Mouse (Mus musculus): ENCODE measurements around the gene Csnk1d. TPM values are rescaled to one million over a fixed set of nuclear protein-coding genes. Genes with fewer than 3 reads are reported as not detected.

The Csnk1d gene
- polyA plus RNA-seq, 1 experiment from 2014 or later: 36.8 TPM

- no peak for ATAC-seq (ENCODE audit: low read depth)
- Histone ChIP-seq H3K4me3 (ENCODE audit: low read depth, low read length) (no peak overlapping the region), H3K9me3 (replicated peaks; ENCODE audit: control insufficient read depth, low read length) (no peaks in the 10 kb centered on the region), H3K27me3 (ENCODE audit: control insufficient read depth, insufficient read depth, low read depth, low read length) (no peaks in the 10 kb centered on the region), H3K36me3 (ENCODE audit: control insufficient read depth, insufficient read depth) (no peaks in the 10 kb centered on the region; the same call in 1 of the 2 replicates), H3K4me2 (ENCODE audit: low read depth, low read length) (no peak overlapping the region), H3K27ac (ENCODE audit: low read length) (no peak overlapping the region), H3K4me1 (ENCODE audit: control insufficient read depth, low read depth, low read length) (peaks cover 2% of the 10 kb centered on the region; the same call in 1 of the 2 replicates), H3K9ac (ENCODE audit: low read depth, low read length) (no peak overlapping the region)
- 85% methylated on average over 5 of the region's 5 CpGs for WGBS (ENCODE audit: insufficient replicate concordance)
Observed at GRCm38 (mm10) chr11:120917756-120918155, 73.4 kb downstream of the Csnk1d start.

DNA sequence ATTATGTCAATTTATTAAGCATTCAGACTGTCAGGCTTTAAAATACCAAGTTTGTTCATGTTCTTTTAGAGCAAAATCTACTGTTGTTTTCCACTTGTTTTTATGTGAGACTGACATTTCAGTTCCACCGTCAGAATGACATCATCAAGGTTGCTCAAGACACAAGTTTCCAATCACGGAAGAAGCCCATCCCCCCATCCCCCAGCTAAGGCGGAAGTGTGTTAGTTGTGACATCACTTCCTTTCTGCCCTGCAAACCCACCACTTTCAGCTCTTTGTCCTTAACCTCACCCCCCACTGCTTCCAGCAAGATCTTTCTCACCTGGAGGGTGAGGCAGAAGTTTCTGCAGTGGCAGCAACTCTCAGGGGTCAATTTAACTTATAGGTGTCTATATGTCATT is 74.7 kb downstream of the Csnk1d start:
- Histone ChIP-seq H3K4me3 (ENCODE audit: low read depth, low read length) (no peak overlapping the region), H3K27ac (ENCODE audit: low read length) (no peak overlapping the region)
- no peak for ATAC-seq (ENCODE audit: low read depth)

DNA sequence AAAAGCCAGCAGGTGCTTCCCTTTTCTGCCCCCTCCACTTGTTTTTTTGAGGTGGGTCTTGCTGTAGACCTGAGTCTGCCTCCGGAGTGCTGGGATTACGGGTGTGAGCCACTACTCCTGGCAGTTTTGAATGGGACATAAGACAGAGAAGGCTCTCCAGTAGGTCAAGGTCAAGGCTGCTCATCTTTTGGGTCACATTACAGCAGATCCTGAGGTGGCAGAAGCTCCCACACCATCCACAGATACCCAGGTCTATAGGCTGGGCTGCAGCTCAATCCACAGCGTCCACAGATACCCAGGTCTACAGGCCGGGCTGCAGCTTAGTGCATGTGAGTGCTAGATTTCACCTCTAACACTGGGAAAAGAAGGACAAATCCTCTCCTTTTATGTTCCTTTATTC is 77.3 kb downstream of the Csnk1d start:
- 79% methylated on average over 4 of the region's 4 CpGs for WGBS (ENCODE audit: insufficient replicate concordance)

More for the DNA sequence above, 74.7 kb downstream of the Csnk1d start:
- WGBS (ENCODE audit: insufficient replicate concordance): 39% methylated on average over 3 of the region's 3 CpGs
- no peaks in the 10 kb centered on the region; the same call in 1 of the 2 replicates for H3K36me3 ChIP-seq (ENCODE audit: control insufficient read depth, insufficient read depth)
- H3K27me3 ChIP-seq (ENCODE audit: control insufficient read depth, insufficient read depth, low read depth, low read length): no peaks in the 10 kb centered on the region
- no peak overlapping the region for H3K4me2 ChIP-seq (ENCODE audit: low read depth, low read length)
- peaks cover 2% of the 10 kb centered on the region; the same call in 1 of the 2 replicates for H3K4me1 ChIP-seq (ENCODE audit: control insufficient read depth, low read depth, low read length)
- no peaks in the 10 kb centered on the region for H3K9me3 ChIP-seq (replicated peaks; ENCODE audit: control insufficient read depth, low read length)
- no peak overlapping the region for H3K9ac ChIP-seq (ENCODE audit: low read depth, low read length)

More for the DNA sequence above, 77.3 kb downstream of the Csnk1d start:
- Histone ChIP-seq H3K9ac (ENCODE audit: low read depth, low read length) (no peak overlapping the region), H3K4me1 (ENCODE audit: control insufficient read depth, low read depth, low read length) (peaks cover 2% of the 10 kb centered on the region; the same call in 1 of the 2 replicates), H3K27me3 (ENCODE audit: control insufficient read depth, insufficient read depth, low read depth, low read length) (no peaks in the 10 kb centered on the region), H3K4me3 (ENCODE audit: low read depth, low read length) (no peak overlapping the region), H3K9me3 (replicated peaks; ENCODE audit: control insufficient read depth, low read length) (no peaks in the 10 kb centered on the region), H3K36me3 (ENCODE audit: control insufficient read depth, insufficient read depth) (no peaks in the 10 kb centered on the region), H3K27ac (ENCODE audit: low read length) (no peak overlapping the region), H3K4me2 (ENCODE audit: low read depth, low read length) (no peak overlapping the region)
- ATAC-seq (ENCODE audit: low read depth): no peak

Other genes starting within 250 kb of the Csnk1d start
- 1.5 and 1.6 TPM in 2 replicates for gene Hmga1b, start 228.5 kb downstream of the Csnk1d start, polyA plus RNA-seq (2015; fragmentation: Nextera tagmentation; extraction: Ambion mirVana)
- gene Rfng, start 207.1 kb downstream of the Csnk1d start, polyA plus RNA-seq (2015; fragmentation: Nextera tagmentation; extraction: Ambion mirVana): 8.6 and 11.5 TPM in 2 replicates
- gene Gps1, start 207.1 kb downstream of the Csnk1d start, polyA plus RNA-seq (2015; fragmentation: Nextera tagmentation; extraction: Ambion mirVana): 61.6 and 64.7 TPM in 2 replicates
- 51.4 and 51.6 TPM in 2 replicates for gene Dus1l, start 194.9 kb downstream of the Csnk1d start, polyA plus RNA-seq (2015; fragmentation: Nextera tagmentation; extraction: Ambion mirVana)
- 20.3 and 24.2 TPM in 2 replicates for gene Fasn, start 166.8 kb downstream of the Csnk1d start, polyA plus RNA-seq (2015; fragmentation: Nextera tagmentation; extraction: Ambion mirVana)
- gene Ccdc57, start 58.5 kb downstream of the Csnk1d start, polyA plus RNA-seq (2015; fragmentation: Nextera tagmentation; extraction: Ambion mirVana): 1.6 and 1.7 TPM in 2 replicates
- gene Slc16a3, start 42.9 kb downstream of the Csnk1d start, polyA plus RNA-seq (2015; fragmentation: Nextera tagmentation; extraction: Ambion mirVana): 80.5 and 82.1 TPM in 2 replicates
- gene Cd7, start 48.1 kb upstream of the Csnk1d start, polyA plus RNA-seq (2015; fragmentation: Nextera tagmentation; extraction: Ambion mirVana): 1.3 and 1.6 TPM in 2 replicates
- 0.05 and 0.22 TPM in 2 replicates for gene Sectm1b, start 72.2 kb upstream of the Csnk1d start, polyA plus RNA-seq (2015; fragmentation: Nextera tagmentation; extraction: Ambion mirVana)
- gene Sectm1a, start 89.9 kb upstream of the Csnk1d start, polyA plus RNA-seq (2015; fragmentation: Nextera tagmentation; extraction: Ambion mirVana): 0.89 and 1.8 TPM in 2 replicates
- 0.05 TPM in 1 of 2 replicates, not detected in the other for gene Tex19.2, start 127.3 kb upstream of the Csnk1d start, polyA plus RNA-seq (2015; fragmentation: Nextera tagmentation; extraction: Ambion mirVana)
- not detected in 2 replicates for gene Tex19.1, start 154.8 kb upstream of the Csnk1d start, polyA plus RNA-seq (2015; fragmentation: Nextera tagmentation; extraction: Ambion mirVana)
- 0.14 TPM in 1 of 2 replicates, not detected in the other for gene Uts2r, start 168.9 kb upstream of the Csnk1d start, polyA plus RNA-seq (2015; fragmentation: Nextera tagmentation; extraction: Ambion mirVana)
- gene Hexdc, start 213.1 kb upstream of the Csnk1d start, polyA plus RNA-seq (2015; fragmentation: Nextera tagmentation; extraction: Ambion mirVana): 2.9 and 3.1 TPM in 2 replicates
- gene Ogfod3, start 213.4 kb upstream of the Csnk1d start, polyA plus RNA-seq (2015; fragmentation: Nextera tagmentation; extraction: Ambion mirVana): 15.4 and 15.5 TPM in 2 replicates
- 20.2 and 21.1 TPM in 2 replicates for gene Cybc1, start 238.0 kb upstream of the Csnk1d start, polyA plus RNA-seq (2015; fragmentation: Nextera tagmentation; extraction: Ambion mirVana)
- 118 and 119 TPM in 2 replicates for gene Narf, start 245.9 kb upstream of the Csnk1d start, polyA plus RNA-seq (2015; fragmentation: Nextera tagmentation; extraction: Ambion mirVana)